Mouse (Mus musculus) retina, adult 2 months (tissue): Measurements from ENCODE around the gene Chrm1.

ENCODE experiments used
- DNase-seq: peaks from one replicate; pipeline ENCODE4 v3.0.0-alpha.2; 2012; ENCODE audit warnings: low read depth, low spot score

Chrm1 gene

GRCm38 (mm10) chr19:8663360-8663839 is at the start of gene Chrm1:
Chrm1 (plus strand) TSS chr19:8663789.
- no peak for DNase-seq

- no peak for DNase-seq
Measured at GRCm38 (mm10) chr19:8614343-8614742, 49.2 kb upstream of the Chrm1 start.

- no peak for DNase-seq
Measured at GRCm38 (mm10) chr19:8616314-8616713, 47.3 kb upstream of the Chrm1 start.

GRCm38 (mm10) chr19:8617904-8618303 is 45.7 kb upstream of the Chrm1 start, which contains the start of gene Slc22a6:
Slc22a6 (plus strand) TSS chr19:8618039.
- DNase-seq = no peak

GRCm38 (mm10) chr19:8621098-8621497 is 42.5 kb upstream of the Chrm1 start:
- DNase-seq = no peak

GRCm38 (mm10) chr19:8630249-8630648 is 33.3 kb upstream of the Chrm1 start:
- DNase-seq = no peak

- no peak for DNase-seq
Measured at GRCm38 (mm10) chr19:8630826-8631225, 32.8 kb upstream of the Chrm1 start.

GRCm38 (mm10) chr19:8632029-8632428 is 31.6 kb upstream of the Chrm1 start:
- no peak for DNase-seq

GRCm38 (mm10) chr19:8642086-8642485 is 21.5 kb upstream of the Chrm1 start:
- DNase-seq = no peak

- DNase-seq = no peak
Measured at GRCm38 (mm10) chr19:8646393-8646792, 17.2 kb upstream of the Chrm1 start.

GRCm38 (mm10) chr19:8655833-8656232 is 7.8 kb upstream of the Chrm1 start:
- DNase-seq = no peak

- DNase-seq = no peak
Measured at GRCm38 (mm10) chr19:8656341-8656740, 7.2 kb upstream of the Chrm1 start.

GRCm38 (mm10) chr19:8661821-8662307 is 1.7 kb upstream of the Chrm1 start:
- DNase-seq = no peak

- no peak for DNase-seq
Measured at GRCm38 (mm10) chr19:8662337-8662736, 1.3 kb upstream of the Chrm1 start.

- DNase-seq = no peak
Measured at GRCm38 (mm10) chr19:8663911-8664421, 377 bp downstream of the Chrm1 start.

- no peak for DNase-seq
Measured at GRCm38 (mm10) chr19:8664859-8665258, 1.3 kb downstream of the Chrm1 start.

- DNase-seq = no peak
Measured at GRCm38 (mm10) chr19:8665746-8666145, 2.2 kb downstream of the Chrm1 start.

GRCm38 (mm10) chr19:8672859-8673258 is 9.3 kb downstream of the Chrm1 start:
- no peak for DNase-seq

GRCm38 (mm10) chr19:8673336-8674063 is 9.9 kb downstream of the Chrm1 start:
- DNase-seq = no peak

- no peak for DNase-seq
Measured at GRCm38 (mm10) chr19:8679031-8679779, 15.6 kb downstream of the Chrm1 start.

- no peak for DNase-seq
Measured at GRCm38 (mm10) chr19:8681633-8682362, 18.2 kb downstream of the Chrm1 start.

- DNase-seq = peak; percentile 66
Measured at GRCm38 (mm10) chr19:8682996-8683395, 19.4 kb downstream of the Chrm1 start.
